Mouse (Mus musculus): ENCODE data around the gene Prap1.

GRCm38 (mm10) chr7:140092924-140093528, at the start of gene Prap1:
- no peak for TF ChIP-seq CTCF (conservative IDR thresholded peaks at IDR 0.05; ENCODE audit: low read length)
- no peak for TF ChIP-seq NANOG (IDR thresholded peaks at IDR 0.05; ENCODE audit: borderline replicate concordance, low read length)
